Mouse (Mus musculus) small intestine, adult 2 months (tissue): Measurements from ENCODE around the gene Narfl.

Experiments
- CTCF ChIP-seq: fragments of 200-500 bp; IDR thresholded peaks from 2 replicates; pipeline ENCODE4 v1.5.1; 2012; ENCODE audit warnings: low read depth, mild to moderate bottlenecking, control low read depth, inconsistent platforms, low read length, moderate library complexity, mixed read lengths; ENCODE audit not compliant: insufficient replicate concordance, insufficient read length; ENCODE audit errors: extremely low read depth
- POLR2A ChIP-seq: fragments of 200-500 bp; IDR thresholded peaks from 2 replicates; pipeline ENCODE4 v1.6.1; 2012; ENCODE audit warnings: low read depth, mild to moderate bottlenecking, control low read depth, inconsistent platforms, low read length, moderate library complexity

- TF ChIP-seq CTCF (no peak), POLR2A (no peak)
These were observed 22.7 kb downstream of the Narfl start for GRCm38 (mm10) chr17:25796211-25796771.
